Mouse (Mus musculus): ENCODE measurements around the gene Apeh. TPM values are rescaled to one million over a fixed set of nuclear protein-coding genes. Genes with fewer than 3 reads are reported as not detected.

Gene Apeh
- polyA plus RNA-seq, 1 experiment: 69.6 TPM

DNA sequence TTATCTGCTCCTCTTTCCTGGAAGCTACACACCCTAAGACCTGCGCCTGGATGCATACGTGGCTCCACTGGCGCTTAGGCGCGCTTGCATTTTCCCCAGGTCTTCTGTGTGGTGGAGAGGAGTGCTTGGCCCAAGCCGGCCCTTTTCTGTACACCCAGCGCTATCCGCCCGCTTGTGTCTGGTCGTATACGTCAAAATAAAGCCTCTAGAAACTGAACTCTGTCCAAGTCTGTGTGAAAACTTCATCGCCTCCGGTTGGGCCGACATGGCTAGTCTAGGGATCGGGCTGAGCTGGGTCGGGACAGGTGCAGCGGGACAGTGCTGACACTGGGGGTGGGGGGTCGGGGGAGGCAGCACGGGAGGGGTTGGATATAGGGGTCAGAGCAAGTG is 45.8 kb downstream of the Apeh start:
- no peak for DNase-seq
- H3K4me1 ChIP-seq (ENCODE audit: control insufficient read depth, insufficient read depth, low read length): peaks cover 5% of the 10 kb centered on the region; the same call in 1 of the 2 replicates
- H3K27me3 ChIP-seq (ENCODE audit: control insufficient read depth, insufficient read depth, low read length): no peaks in the 10 kb centered on the region
- no peak overlapping the region for H3K27ac ChIP-seq (ENCODE audit: insufficient read depth, low read length)
- WGBS: 2% methylated on average over 19 of the region's 19 CpGs
- peak overlapping the region; percentile 98 for H3K4me3 ChIP-seq (replicated peaks; ENCODE audit: insufficient read depth, low read depth, low read length)
- TF ChIP-seq CTCF (IDR thresholded peaks at IDR 0.05; ENCODE audit: borderline replicate concordance, insufficient read depth, low read depth, low read length) (no peak), POLR2A (IDR thresholded peaks at IDR 0.05; ENCODE audit: borderline replicate concordance, insufficient read depth, low read length) (no peak)

DNA sequence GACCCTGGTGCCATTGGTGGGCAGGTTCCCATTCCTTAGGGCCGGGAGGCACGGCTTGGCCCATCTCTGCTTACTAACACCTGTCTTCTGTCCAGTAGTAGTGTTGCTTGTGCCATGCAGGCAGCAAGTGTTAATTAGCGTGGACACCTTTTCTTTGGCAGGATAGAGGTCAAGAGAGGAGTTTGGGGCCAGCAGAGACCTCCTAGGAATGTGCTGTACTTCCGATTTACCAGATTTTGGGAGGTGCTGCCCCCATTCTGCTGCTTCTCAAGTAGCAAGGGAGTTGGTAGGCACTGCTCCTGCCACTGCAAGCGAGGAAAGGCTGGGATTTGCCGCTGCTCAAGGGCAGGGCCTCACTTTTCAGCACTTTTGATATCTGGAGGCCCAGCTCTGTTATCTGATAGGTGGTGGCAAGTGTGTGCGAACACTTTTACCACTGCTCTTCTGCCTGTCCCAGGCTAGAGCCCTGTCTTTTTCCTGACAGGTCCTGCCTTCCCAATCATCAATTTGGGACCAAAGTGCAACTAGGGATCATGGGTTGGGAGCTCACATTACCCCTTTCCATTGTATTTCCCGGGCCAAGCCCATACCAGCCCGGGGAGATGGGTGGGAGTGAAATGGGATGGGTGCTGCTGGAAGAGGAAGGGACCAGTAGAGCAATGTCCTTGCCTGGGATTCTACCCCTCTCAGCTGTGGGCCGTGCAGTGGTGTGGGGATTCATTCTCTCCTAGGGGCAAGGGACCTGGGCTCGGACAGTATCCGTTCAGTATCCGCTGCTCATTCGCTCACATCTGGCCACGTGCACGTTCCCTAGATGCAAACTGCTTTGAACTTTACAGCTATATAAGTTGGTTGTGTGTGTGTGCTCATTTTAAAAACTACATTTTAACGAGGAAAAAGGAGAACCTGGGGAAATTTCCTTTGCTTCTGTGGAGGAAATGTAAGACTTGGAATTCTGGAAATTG is 46.5 kb downstream of the Apeh start:
- H3K27me3 ChIP-seq (ENCODE audit: control insufficient read depth, insufficient read depth, low read length): no peaks in the 10 kb centered on the region
- 45% methylated on average over 17 of the region's 17 CpGs for WGBS
- DNase-seq: peak; percentile 19 to 23
- no peak overlapping the region for H3K27ac ChIP-seq (ENCODE audit: insufficient read depth, low read length)
- TF ChIP-seq POLR2A (IDR thresholded peaks at IDR 0.05; ENCODE audit: borderline replicate concordance, insufficient read depth, low read length): no peak
- no peak overlapping the region for H3K4me3 ChIP-seq (replicated peaks; ENCODE audit: insufficient read depth, low read depth, low read length)
- no peaks in the 10 kb centered on the region; the same call in 1 of the 2 replicates for H3K4me1 ChIP-seq (ENCODE audit: control insufficient read depth, insufficient read depth, low read length)

DNA sequence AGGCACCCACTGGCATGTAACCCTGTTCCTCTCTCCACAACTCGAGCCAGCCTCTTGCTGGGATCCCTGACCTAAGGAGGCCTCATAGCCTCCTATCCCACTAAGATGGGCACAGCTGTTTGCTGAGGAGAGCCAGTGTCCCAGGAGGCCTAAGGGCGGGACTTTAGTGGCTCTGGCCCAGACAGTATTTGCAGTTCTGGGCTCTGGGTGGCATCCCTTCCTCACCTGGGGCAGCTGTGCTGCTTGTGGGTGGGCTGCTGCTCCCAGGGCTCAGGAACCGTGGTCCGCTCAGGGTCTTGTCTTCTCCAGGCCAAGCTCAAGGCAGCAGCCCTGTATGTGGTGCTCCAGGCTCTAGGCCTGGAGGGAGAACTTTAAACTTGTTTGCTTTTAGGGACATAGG is 47.8 kb downstream of the Apeh start:
- 70% methylated on average over 4 of the region's 4 CpGs for WGBS

DNA sequence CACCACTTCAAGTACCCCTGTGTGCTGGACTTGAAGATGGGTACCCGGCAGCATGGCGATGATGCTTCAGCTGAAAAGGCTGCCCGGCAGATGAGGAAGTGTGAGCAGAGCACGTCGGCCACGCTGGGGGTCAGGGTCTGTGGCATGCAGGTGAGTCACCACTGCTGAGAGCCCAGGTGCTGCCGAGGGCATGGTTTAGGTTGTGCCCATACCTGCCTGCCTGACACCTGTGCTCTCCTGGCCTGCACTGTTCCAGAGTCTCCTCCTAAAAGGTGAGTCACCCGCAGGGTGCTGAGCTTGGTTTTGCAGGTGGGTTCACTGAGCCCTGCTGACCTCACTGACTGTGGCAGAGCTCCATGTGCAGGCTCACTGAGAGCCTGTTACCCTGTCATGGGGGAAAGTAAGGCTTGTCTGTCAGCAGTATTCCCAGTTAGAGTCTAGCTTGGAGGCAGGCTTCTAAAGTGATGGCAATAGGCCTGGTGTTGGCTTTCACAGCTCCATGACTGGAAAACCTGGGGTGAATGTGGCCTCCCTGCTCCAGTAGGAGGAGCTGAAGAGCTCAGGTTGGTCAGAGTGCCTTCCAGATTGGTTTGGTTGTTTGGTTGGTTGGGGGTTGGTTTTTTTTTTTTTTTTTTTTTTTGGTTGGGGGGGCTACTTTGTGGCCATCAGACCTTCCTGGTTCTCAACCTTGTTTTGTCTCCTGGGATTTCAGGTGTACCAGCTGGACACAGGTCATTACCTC is 49.5 kb downstream of the Apeh start:
- TF ChIP-seq POLR2A (IDR thresholded peaks at IDR 0.05; ENCODE audit: borderline replicate concordance, insufficient read depth, low read length): no peak
- TF ChIP-seq CTCF (IDR thresholded peaks at IDR 0.05; ENCODE audit: borderline replicate concordance, insufficient read depth, low read depth, low read length): 0 out of 2 replicates have a peak, but pooled peaks have one; percentile 6
- DNase-seq: no peak
- Histone ChIP-seq H3K27ac (ENCODE audit: insufficient read depth, low read length) (no peak overlapping the region), H3K4me1 (ENCODE audit: control insufficient read depth, insufficient read depth, low read length) (no peaks in the 10 kb centered on the region; the same call in 1 of the 2 replicates), H3K27me3 (ENCODE audit: control insufficient read depth, insufficient read depth, low read length) (no peaks in the 10 kb centered on the region), H3K4me3 (replicated peaks; ENCODE audit: insufficient read depth, low read depth, low read length) (no peak overlapping the region)
- 94% methylated on average over 8 of the region's 8 CpGs for WGBS

More for the DNA sequence above, 47.8 kb downstream of the Apeh start:
- TF ChIP-seq CTCF (IDR thresholded peaks at IDR 0.05; ENCODE audit: borderline replicate concordance, insufficient read depth, low read depth, low read length): no peak
- no peak for TF ChIP-seq POLR2A (IDR thresholded peaks at IDR 0.05; ENCODE audit: borderline replicate concordance, insufficient read depth, low read length)
- H3K4me1 ChIP-seq (ENCODE audit: control insufficient read depth, insufficient read depth, low read length): no peaks in the 10 kb centered on the region; the same call in 1 of the 2 replicates
- no peak overlapping the region for H3K4me3 ChIP-seq (replicated peaks; ENCODE audit: insufficient read depth, low read depth, low read length)
- no peaks in the 10 kb centered on the region for H3K27me3 ChIP-seq (ENCODE audit: control insufficient read depth, insufficient read depth, low read length)
- H3K27ac ChIP-seq (ENCODE audit: insufficient read depth, low read length): no peak overlapping the region
- DNase-seq: peak in 1 of 2 experiments; percentile 18

Other genes starting within 250 kb of the Apeh start
- gene Rbm6, start 221.4 kb downstream of the Apeh start, polyA plus RNA-seq (2012; rRNA removed): 64.5 and 66.4 TPM in 2 replicates
- gene Mon1a, start 206.5 kb downstream of the Apeh start, polyA plus RNA-seq (2012; rRNA removed): 32.4 and 34.4 TPM in 2 replicates
- gene Mst1r, start 187.7 kb downstream of the Apeh start, polyA plus RNA-seq (2012; rRNA removed): 0.71 and 1.0 TPM in 2 replicates
- not detected in 2 replicates for gene Actl11, start 166.1 kb downstream of the Apeh start, polyA plus RNA-seq (2012; rRNA removed)
- 20.2 and 25.1 TPM in 2 replicates for gene Camkv, start 158.9 kb downstream of the Apeh start, polyA plus RNA-seq (2012; rRNA removed)
- 1.5 and 2.2 TPM in 2 replicates for gene Traip, start 144.5 kb downstream of the Apeh start, polyA plus RNA-seq (2012; rRNA removed)
- gene Uba7, start 119.1 kb downstream of the Apeh start, polyA plus RNA-seq (2012; rRNA removed): 8.0 and 10.0 TPM in 2 replicates
- gene Gm20661, start 111.5 kb downstream of the Apeh start, polyA plus RNA-seq (2012; rRNA removed): 0.20 and 0.38 TPM in 2 replicates
- gene Inka1, start 108.7 kb downstream of the Apeh start, polyA plus RNA-seq (2012; rRNA removed): 4.1 and 5.7 TPM in 2 replicates
- 2.2 and 4.1 TPM in 2 replicates for gene Cdhr4, start 102.1 kb downstream of the Apeh start, polyA plus RNA-seq (2012; rRNA removed)
- gene Gm20662, start 98.3 kb downstream of the Apeh start, polyA plus RNA-seq (2012; rRNA removed): 6.3 and 6.9 TPM in 2 replicates
- 191 and 245 TPM in 2 replicates for gene Ip6k1, start 92.1 kb downstream of the Apeh start, polyA plus RNA-seq (2012; rRNA removed)
- gene Gmppb, start 45.4 kb downstream of the Apeh start, polyA plus RNA-seq (2012; rRNA removed): 16.5 and 28.7 TPM in 2 replicates
- 2.7 TPM in 2 replicates for gene Amigo3, start 41.4 kb downstream of the Apeh start, polyA plus RNA-seq (2012; rRNA removed)
- 0.13 TPM in 1 of 2 replicates, not detected in the other for gene Mst1, start 14.2 kb downstream of the Apeh start, polyA plus RNA-seq (2012; rRNA removed)
- 184 and 213 TPM in 2 replicates for gene Rnf123, start 11.3 kb downstream of the Apeh start, polyA plus RNA-seq (2012; rRNA removed)
- 70.0 and 77.6 TPM in 2 replicates for gene Bsn, start 95.8 kb upstream of the Apeh start, polyA plus RNA-seq (2012; rRNA removed)
- 33.8 and 38.6 TPM in 2 replicates for gene Dag1, start 169.4 kb upstream of the Apeh start, polyA plus RNA-seq (2012; rRNA removed)
- gene Nicn1, start 195.8 kb upstream of the Apeh start, polyA plus RNA-seq (2012; rRNA removed): 94.1 and 97.5 TPM in 2 replicates
- gene Amt, start 202.2 kb upstream of the Apeh start, polyA plus RNA-seq (2012; rRNA removed): 63.2 and 64.2 TPM in 2 replicates
- 198 and 201 TPM in 2 replicates for gene Rhoa, start 211.5 kb upstream of the Apeh start, polyA plus RNA-seq (2012; rRNA removed)
- 55.2 and 58.9 TPM in 2 replicates for gene Tcta, start 211.6 kb upstream of the Apeh start, polyA plus RNA-seq (2012; rRNA removed)
- gene Gpx1, start 244.3 kb upstream of the Apeh start, polyA plus RNA-seq (2012; rRNA removed): 247 and 249 TPM in 2 replicates